Mouse (Mus musculus) layer of hippocampus, postnatal 36 days (tissue): Measurements from ENCODE around the gene Cyp17a1. TPM values are rescaled to one million over a fixed set of nuclear protein-coding genes. Genes with fewer than 3 reads are reported as not detected.

Source experiments
- DNase-seq, 2 experiments: peaks; one replicate each; pipeline ENCODE4 v3.0.0; 2022
- total RNA-seq, 2 experiments: library from RNA; stranded (reverse); gene quantifications; 2 replicates each; pipeline ENCODE4 v1.2.3; 2021

Gene Cyp17a1
- total RNA-seq, 2 experiments from 2014 or later, result not detected

DNA sequence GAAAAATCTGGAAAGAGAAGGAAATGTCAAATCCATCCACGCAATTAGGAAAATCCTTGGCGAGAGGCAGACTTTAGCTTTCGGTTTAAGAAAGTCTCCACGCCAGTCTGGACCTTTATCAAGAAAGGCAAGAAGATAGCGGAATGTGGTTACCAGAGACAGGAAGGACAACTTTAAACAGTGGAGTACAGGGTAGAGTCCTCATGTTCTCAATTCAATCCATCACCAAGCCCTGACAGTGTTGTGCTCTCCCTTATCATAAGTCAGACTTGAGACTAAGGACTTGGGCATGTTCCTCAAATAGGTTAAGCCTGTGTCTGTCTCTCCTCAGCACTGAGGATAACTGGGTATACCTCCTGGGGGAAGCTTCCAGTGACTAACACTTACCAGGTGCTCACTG lies 3.2 kb downstream of the Cyp17a1 start:
- no peak for DNase-seq

DNA sequence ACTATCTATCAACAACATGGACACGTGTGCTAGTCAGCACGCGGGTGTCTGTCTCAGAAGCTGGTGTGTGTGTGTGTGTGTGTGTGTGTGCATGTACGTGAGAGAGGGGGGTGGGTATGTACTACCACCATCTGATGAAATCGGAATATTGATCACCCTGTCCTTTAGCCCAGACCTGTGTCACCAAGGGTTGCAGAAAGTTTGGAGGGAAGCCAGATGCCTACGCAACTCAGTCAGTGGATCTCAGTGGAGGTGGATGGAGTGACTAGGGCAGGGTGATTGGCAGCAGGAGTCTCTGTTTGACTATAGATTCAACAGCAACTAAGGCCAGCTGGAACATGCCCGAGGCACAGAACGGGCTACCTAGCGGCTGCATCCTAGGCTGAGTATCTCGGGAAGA lies 4.7 kb downstream of the Cyp17a1 start:
- DNase-seq, result peak in 1 of 2 experiments; percentile 1

DNA sequence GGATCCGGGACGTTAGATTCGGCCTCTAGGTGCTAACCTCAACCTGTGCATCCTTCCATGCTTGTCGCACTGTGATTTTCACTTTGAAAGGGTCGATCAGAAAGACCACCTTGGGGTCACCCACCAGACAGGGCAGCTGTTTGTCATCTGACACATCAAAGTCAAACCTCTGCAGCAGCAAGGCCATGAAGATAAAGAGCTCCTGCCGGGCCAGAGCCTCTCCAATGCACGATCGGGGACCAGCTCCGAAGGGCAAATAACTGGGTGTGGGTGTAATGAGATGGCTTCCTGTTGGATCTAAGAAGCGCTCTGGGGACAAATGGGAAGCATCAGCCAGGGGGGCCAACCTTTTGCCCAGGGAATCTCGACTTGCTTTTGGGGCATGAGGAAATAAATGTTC lies 5.7 kb downstream of the Cyp17a1 start:
- peak in 1 of 2 experiments; percentile 0 for DNase-seq

DNA sequence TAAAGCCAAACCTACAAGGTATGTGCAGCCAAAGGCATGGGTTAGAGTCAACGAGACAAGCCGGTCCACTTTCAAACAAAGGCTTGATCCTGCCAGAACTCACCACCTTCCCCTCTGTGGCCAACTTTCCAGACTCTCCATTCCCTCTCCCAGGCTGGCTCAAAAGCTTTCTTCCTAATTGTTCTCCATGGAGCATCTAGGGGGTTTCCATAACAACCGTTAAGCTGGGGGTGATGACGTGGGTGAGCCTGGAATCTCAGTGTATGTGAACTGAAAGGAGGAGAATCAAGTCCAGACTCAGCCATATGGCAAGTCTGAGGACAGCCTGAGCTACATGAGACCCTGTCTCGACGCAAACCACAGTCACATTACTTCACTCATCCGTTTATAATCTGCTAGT lies 7.5 kb downstream of the Cyp17a1 start:
- no peak for DNase-seq

DNA sequence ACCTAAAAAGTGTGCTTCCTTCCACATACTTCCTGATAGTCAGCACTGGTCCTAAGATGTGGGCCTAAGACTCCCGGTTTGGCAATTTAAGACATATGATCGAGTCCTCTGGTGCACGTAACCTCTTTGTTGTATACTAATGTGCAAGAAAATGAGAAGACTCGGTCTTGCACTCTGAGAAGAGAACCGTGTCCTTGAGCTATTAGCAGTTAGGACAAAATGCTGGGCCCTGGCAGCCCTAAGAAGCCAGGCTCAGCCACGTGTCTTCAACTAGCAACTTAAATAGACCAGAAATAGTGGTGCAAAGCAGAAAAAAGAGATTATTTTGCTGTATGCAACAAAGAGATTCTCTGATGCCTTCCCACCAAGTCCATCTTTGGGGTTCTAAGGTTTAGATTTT lies 10.2 kb downstream of the Cyp17a1 start:
- DNase-seq, result no peak

DNA sequence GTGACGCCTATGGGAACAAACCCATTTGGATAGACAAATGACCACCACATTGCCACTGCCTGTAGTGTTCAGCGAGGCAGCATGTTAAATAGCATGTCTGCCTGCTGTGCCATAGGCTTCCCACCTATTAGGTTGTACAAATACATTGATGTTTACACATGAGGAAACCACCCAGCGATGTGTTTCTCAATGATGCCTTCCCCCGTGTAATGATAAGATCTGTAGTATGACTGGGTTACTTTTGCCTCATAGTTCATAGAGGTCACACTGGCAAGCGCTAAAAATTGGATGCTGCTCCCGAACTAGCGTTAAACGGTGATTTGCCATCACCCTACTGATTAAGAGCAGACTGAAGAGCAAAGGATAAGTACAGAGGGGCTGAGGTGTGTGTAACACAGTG lies 10.8 kb downstream of the Cyp17a1 start:
- no peak for DNase-seq

DNA sequence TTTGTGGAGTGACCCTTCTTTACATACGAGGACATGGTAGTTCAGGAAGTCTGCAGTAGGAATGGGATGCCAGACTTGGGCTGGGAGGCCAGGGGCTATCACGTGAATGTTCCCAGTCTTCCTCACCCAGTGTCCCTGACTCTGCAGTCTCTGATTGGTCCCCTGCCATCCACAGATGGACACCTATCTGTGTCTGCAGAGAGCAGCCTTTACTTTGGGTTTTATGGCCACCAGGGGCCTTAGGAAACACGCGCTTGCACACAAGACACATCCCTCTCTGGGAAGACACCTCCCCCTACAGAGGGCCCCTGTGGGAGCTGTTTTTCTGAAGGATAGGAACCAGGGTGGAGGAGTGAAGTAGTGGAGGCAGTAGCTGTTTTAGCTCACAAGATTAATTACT lies 11.5 kb downstream of the Cyp17a1 start:
- DNase-seq, result no peak

DNA sequence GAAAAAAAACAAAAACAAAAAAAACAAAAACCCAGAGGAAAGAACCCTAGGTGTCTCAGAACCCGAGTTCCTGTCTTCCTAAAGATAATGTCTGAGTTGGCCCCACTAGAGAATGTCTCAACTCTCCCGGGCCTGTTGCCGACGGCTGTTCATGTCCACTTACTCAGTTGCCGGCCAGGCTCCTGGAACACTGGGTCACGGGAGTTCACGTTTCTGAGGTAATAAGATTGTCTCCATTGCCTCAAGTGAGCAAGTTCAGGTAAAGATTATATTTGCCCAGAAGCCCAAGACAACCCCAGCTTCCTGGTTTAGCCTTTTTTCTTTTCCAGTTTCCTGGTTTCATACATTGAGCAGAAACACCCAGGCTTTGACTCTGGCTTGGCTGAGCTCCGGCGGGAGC lies 14.1 kb downstream of the Cyp17a1 start:
- DNase-seq, result no peak

DNA sequence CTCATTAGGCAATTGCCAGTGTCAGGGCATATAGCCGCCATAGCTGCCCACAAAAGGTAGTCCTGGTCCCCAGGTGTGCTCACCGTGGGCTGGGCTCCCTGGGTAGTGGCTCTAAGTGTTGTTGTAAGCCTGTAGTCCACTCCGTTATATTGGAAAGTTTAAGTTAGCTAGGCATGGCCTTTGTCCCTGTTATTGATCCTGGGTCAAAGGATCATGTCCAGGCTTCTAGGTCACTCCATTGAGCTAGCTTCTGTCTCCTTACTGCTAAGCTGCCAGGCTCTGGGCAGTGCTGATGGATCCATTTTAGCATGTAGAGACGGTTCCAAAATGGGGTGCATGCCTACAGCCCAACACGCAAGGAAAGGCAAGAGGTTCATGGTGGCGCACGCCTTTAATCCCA lies 14.6 kb downstream of the Cyp17a1 start:
- no peak for DNase-seq

DNA sequence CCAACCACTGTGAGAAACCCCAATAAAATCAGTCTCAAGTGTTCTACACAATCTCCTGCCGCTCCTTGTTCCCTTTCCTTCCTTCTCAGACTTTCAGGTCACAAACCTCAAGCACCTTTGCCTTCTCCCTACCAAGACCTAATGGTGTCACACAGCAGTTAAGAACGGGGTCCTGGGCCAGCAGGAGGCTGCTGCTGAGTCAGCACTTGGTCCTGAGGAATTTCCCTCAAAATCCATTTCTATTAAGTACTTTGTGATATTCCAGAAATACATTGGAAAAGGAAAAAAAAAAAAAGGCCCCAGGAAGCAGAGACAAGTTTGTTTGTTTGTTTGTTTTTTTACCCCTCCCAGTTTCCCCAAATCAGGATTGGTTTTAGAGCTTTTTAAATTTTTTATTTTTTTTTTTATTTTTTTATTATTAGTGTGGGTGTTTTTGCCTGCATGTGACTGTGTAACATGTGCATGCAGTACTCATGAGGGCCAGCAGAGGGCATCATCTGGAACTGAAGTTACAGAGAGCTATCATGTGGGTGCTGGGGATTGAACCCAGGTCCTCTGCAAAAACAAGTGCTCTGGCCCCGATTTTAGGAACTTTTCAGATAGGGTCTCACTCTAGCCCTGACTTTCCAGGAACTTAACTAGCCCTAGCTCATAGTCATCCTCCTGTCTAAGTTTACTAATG lies 15.5 kb downstream of the Cyp17a1 start:
- DNase-seq, result no peak

DNA sequence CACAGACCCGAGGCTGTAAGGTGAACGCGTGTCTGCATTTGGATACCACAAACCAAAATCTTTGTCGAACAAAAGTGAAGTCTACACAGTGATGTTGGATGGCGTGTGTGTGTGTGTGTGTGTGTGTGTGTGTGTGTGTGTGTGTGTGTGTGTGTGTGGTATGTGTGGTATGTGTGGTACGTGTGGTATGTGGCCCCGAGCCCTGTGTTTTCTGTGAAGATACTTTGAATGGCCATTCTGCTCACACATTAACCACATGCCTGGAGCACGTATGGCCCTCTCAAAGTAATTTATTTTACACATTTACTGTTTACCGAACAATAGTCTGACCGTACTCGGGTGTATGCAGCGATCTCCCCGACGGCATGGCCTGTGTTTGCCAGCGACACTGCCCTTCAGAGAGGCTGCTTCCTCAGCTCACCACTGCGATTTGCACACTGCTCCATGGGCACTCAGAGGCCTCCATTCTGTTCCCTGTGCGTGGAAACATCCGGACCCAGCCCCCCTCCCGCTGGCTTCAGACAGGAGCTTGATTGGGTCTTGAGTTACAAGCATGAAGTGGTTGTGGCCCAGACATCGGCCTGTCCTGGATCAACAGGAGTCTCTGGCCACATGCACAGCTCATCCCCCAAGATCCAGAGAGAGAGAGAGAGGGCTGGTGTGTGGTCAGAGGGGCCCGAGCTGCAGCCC lies 16.7 kb downstream of the Cyp17a1 start:
- no peak for DNase-seq

DNA sequence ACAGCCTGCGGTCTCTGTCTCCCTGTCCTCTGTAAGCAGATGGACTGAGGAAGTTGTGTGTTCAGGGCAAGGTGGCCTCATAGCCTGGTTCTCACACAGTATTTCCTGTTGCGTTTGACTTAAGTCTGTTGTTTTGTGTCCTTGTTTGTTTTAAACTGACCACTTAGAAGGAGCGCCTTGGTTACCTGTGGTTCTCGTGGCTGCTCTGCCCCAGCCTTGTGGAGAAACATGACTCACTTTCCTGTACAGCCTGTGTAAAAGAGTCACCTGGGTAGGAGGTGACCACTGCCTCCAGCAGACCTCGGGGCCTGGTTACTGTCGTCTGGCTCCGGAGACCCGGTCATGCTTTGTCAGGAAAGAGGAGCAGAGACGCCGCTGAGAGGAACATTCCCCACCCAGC lies 17.3 kb downstream of the Cyp17a1 start:
- no peak for DNase-seq

DNA sequence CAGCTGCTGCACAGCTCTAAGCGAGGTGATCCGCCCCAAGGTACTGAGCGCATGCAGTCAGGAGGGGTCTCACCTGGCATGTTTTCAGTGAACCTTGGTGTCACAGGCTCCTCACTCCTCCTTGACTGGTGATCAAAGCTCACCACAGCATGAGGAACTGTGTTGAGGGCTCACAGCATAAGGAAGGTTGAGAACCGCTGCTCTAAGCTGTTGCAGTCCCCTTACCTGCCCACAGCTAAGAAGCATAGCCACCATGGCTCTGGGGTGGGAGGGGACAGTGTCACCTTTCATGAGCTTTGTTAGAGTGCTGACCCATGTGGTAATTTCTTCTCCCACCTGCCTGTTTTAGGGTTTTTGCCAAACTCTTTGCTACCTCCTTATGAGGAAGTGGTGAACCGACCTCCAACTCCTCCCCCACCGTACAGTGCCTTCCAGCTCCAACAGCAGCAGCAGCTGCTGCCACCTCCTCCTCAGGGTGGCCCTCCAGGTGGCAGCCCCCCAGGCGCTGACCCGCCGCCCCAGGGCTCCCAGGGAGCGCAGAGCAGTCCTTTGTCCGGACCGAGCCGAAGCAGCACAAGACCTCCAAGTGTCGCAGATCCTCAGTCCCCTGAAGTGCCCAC lies 19.2 kb downstream of the Cyp17a1 start:
- no peak for DNase-seq

DNA sequence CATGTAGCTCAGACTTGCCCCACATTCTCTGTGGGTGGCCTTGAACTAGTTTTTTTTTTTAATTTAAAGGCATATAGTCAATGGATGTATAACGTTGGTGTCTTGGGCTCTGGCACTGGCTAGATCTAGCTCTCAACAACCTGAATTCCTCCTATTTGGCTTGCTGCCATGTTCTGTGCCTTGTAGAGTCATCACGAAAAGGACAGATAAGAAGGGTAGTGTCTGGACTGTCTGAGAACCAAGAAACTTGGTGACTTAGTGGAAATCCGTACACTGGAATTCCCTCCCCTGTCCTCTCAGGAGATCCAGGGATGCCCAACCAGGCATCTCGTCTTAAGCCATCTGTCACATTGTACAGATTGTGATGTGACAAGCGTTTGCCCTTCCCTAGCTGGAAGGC lies 19.8 kb downstream of the Cyp17a1 start:
- DNase-seq, result no peak

DNA sequence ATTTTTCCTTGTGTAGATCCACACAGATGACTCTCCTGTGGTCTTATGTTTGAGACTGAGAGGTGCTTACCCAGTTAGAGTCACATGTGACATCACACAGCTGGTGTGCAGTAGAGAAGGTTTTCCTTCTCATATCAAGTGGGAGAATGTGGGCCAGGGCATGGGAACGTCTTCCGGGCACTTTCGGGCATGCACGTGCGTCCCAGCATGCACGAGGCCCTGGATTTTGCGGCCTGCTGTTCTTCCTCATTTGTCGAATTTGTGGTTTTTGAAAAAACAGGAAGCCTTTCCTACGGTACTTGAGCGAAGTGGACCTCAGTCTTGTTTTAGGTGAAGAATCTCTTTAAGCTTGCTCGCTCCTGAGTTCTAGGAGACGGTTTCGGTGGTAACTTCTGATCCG lies 24.4 kb downstream of the Cyp17a1 start:
- no peak for DNase-seq

DNA sequence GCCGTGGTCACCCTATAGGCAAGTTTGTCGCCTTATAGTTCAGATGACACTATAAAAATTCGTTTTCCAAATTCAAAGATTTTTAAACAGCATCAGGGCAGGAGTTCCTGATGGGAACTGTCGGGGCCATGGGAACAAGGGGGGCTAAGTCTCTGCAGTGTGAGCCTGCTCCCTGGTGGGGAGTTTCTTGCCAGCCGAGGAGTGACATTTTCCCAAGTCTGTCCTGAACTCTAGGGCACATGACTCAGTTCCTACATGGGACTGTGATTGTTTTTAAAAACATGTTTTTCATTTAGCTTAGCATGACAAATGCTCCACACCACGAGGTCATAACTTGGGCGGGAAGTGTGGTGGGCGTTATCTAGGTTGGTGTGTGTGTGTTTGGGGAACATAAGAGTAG lies 25.1 kb downstream of the Cyp17a1 start:
- DNase-seq, result no peak

DNA sequence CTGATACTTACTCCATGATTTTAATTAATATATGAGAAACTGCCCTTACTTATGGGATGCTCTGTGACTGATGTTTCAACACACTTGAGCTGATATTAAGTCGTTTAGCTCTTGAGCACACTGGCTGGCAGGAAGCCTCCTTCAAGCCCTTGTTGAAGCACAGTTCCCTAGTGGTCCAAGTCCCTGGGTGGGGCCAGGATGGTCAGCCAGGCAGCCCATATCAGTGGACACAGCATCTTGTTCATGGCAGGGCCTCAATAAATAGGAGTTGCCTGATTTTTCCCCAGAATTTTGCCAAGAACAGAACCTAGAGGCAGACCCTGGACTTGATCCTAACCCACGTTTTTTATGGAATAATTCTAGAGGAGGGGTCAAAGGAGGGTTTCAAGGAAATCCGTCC lies 25.7 kb downstream of the Cyp17a1 start:
- no peak for DNase-seq

DNA sequence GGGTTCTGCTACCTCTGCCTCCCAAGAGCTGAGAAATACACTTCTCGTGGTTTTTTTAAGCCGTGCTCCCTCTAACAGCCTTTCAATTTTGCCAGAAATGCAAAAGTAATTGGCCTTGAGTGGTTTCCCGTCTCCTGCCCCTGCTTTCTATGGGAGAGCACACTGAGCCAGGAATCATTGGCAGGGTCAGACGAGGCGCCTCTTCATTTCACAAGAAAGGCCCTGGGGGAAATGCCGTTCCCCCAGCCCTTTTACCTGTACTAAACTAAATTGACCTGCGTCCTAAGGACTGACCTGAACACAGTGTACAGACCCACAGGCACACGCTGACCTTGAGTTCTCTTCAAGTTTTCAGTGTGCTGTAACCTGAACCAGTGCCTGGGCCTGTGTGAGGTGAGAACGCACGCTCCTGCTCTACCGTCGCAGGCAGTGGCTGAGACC lies 26.9 kb downstream of the Cyp17a1 start:
- no peak for DNase-seq

DNA sequence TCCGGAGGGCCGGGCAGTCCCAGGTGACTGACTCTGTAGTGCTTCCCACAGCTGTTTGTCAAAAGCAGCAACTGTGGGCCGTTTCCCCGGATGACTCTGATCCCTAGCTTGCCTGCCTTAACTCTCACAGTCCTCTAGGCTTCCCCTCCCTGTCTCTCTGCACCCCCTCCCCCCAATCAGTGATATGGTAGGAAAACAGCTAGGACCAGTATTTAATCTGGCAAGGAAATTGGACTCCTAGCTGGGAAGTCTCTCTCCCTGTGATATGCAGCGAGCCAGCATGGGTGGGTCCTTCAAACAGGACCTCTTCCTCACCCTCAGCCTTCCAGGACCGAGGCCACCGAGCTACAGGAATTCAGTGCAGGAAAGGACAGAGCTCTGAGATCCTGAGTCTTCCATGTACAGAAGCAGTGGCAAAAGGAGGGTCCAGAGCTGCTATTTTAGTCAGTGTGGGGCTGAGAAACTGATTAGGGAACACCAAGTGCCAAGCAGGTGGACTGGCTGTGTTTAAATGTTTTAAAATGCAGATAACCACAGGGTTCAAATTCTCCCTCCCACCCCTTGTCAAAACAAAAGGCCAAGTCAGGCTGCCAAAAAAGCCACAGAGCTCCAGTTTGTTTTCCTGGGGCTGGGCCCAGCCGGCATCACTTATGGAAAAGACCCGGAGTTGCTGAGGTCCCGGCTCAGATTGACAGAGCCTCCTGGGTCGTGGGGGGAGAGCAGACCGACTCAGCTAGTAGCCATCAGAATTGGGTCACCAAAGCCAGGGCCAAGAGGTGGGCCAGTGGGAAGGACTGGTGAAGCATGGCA lies 28.0 kb downstream of the Cyp17a1 start:
- no peak for DNase-seq

DNA sequence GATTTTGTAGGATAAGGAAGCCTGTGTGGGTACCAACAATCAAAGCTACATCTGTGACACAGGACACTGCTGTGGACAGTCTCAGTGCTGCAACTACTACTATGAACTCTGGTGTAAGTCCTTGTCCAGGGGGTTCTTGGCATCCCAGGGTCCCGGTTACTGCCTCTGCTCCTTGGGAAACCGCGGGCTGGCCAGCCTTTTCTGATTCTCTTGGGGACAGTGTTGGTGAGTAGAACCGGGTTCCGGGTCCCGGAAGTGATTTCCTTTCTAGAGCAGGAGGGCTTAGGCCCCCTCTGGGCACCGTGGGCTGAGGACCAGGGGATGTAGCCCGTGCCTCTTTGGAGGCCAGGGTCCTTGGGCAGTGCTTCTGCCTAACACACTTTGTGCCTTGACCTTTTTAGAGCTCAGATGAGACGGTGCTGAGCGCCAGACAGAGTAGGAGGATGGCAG lies 28.6 kb downstream of the Cyp17a1 start:
- DNase-seq, result no peak

DNA sequence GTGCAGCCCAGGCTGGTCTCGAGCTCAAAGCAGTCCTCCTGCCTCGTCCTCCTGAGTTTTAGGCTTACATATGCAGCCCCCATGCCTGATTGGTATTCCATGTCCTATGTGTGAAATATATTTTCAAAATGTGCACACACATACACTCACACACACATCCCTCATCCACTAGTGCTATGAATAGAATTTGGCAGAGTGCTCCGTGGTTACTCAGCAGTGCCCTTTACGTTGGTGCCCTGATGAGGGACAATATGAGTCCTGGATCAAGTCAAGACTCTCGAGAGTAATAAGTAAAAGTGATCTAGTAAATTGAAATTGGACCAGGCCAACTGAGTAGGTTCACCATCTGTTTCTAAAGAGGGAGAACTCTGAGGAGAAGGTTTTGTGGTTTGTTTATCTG lies 29.7 kb downstream of the Cyp17a1 start:
- no peak for DNase-seq

DNA sequence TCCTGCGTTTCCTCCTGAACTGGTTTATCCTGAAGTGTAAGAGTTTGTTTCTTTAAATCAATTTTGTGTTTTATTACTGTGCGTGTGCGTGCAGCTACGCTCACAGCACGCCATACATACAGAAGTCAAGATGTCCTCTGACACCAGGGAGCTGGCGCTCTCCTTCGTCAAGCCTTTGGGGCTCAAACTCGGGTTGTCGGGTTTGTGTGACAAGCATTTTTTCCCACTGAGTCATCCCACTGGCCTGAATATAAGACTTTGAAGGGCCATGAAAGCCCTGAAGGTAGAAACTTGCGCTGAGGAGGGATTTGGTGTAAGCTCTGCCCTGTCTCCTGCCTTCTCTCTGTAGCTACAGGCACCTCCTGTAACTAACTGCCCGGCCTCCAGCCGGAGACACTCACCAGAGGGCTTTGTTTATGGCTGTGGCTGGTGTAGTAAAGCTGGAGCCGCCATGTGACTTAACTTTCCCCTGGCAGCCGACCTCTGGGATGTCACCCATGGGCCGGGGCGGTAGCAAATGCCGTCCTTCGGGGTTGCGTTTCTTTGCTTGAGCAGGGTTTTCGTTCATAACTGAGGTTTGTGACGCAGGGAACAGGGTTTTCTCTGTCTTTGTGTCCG lies 30.7 kb downstream of the Cyp17a1 start:
- DNase-seq, result no peak
